Mouse (Mus musculus): ENCODE data around the gene Ap3b1.

Gene Ap3b1

GRCm38 (mm10) chr13:94454131-94454530 lies 95.4 kb downstream of the Ap3b1 start:
- no peak for DNase-seq

GRCm38 (mm10) chr13:94459143-94459542 lies 100.4 kb downstream of the Ap3b1 start:
- DNase-seq = peak; percentile 46

GRCm38 (mm10) chr13:94464221-94464620 lies 105.5 kb downstream of the Ap3b1 start:
- no peak for DNase-seq

- DNase-seq = no peak
Measured at GRCm38 (mm10) chr13:94468551-94468950, 109.8 kb downstream of the Ap3b1 start.

- DNase-seq = no peak
Measured at GRCm38 (mm10) chr13:94471009-94471672, 112.4 kb downstream of the Ap3b1 start.

- no peak for DNase-seq
Measured at GRCm38 (mm10) chr13:94476208-94476607, 117.4 kb downstream of the Ap3b1 start.

- DNase-seq = no peak
Measured at GRCm38 (mm10) chr13:94480256-94480655, 121.5 kb downstream of the Ap3b1 start.

GRCm38 (mm10) chr13:94490684-94491083 lies 131.9 kb downstream of the Ap3b1 start:
- DNase-seq = no peak

- DNase-seq = no peak
Measured at GRCm38 (mm10) chr13:94491159-94491558, 132.4 kb downstream of the Ap3b1 start.

GRCm38 (mm10) chr13:94497521-94497920 lies 138.8 kb downstream of the Ap3b1 start:
- DNase-seq = peak; percentile 67

- DNase-seq = no peak
Measured at GRCm38 (mm10) chr13:94506411-94506810, 147.7 kb downstream of the Ap3b1 start.

- no peak for DNase-seq
Measured at GRCm38 (mm10) chr13:94508344-94508743, 149.6 kb downstream of the Ap3b1 start.

- no peak for DNase-seq
Measured at GRCm38 (mm10) chr13:94513157-94513767, 154.5 kb downstream of the Ap3b1 start.

- DNase-seq = no peak
Measured at GRCm38 (mm10) chr13:94513898-94514297, 155.1 kb downstream of the Ap3b1 start.

GRCm38 (mm10) chr13:94514992-94515391 lies 156.2 kb downstream of the Ap3b1 start:
- no peak for DNase-seq

GRCm38 (mm10) chr13:94516532-94516931 lies 157.8 kb downstream of the Ap3b1 start:
- no peak for DNase-seq

- no peak for DNase-seq
Measured at GRCm38 (mm10) chr13:94518176-94518575, 159.4 kb downstream of the Ap3b1 start.

GRCm38 (mm10) chr13:94519276-94519675 lies 160.5 kb downstream of the Ap3b1 start:
- DNase-seq = no peak

- no peak for DNase-seq
Measured at GRCm38 (mm10) chr13:94523213-94523612, 164.5 kb downstream of the Ap3b1 start.

GRCm38 (mm10) chr13:94524669-94525238 lies 166.0 kb downstream of the Ap3b1 start:
- no peak for DNase-seq

GRCm38 (mm10) chr13:94529138-94529537 lies 170.4 kb downstream of the Ap3b1 start:
- DNase-seq = no peak

GRCm38 (mm10) chr13:94533516-94533915 lies 174.8 kb downstream of the Ap3b1 start:
- DNase-seq = no peak

- DNase-seq = no peak
Measured at GRCm38 (mm10) chr13:94537336-94537735, 178.6 kb downstream of the Ap3b1 start.

Measured in lung, postnatal 36 days (tissue).